Mouse (Mus musculus) megakaryocyte, embryonic 14.5 days (primary cell): Measurements from ENCODE around the gene Lingo1.

Source experiments
- FLI1 ChIP-seq: IDR thresholded peaks from 2 replicates; pipeline ENCODE4 v1.6.1; 2012; ENCODE audit warnings: low read length, inconsistent platforms, mixed read lengths
- GATA1 ChIP-seq: IDR thresholded peaks from 3 replicates; pipeline ENCODE4 v1.6.1; 2012; ENCODE audit warnings: mixed read lengths, low read length, inconsistent platforms, borderline replicate concordance

DNA sequence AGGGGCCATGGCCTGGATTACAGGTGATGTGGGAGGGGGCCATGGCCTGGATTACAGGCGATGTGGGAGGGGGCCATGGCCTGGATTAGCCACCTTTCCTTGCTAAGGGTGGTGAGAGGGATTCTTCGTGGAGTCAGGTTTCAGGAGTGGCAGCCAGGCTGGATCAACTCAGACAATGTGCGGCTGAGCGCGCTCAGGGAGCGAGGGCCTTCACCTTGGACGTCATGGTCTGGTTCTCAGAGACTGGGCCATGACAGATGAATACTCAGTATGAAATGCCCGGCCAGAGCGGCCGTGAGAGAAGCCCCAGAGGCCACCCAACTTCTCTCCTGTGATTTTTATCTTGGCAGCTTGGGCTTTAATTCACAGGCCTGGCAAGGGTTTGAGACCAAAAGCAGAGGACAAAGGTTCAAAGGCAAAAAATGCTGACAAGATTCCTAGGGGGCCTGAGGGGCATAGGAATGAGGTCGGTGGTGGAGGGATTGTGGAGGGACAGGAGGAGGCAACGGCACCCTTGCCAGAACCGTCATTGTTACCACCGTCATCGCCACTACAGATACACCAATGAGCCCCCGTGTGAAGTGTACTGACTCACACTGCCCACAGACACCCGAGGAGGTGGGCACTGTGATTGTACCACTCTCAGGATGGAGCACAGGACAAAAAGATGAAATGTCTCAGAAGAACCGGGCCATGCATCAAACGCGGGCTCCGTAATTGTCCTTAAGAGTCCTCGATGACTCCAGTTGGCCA, 117.2 kb downstream of the Lingo1 start:
- TF ChIP-seq GATA1 (no peak), FLI1 (no peak)
